Mouse (Mus musculus): ENCODE data around the gene Rfx3. TPM values are rescaled to one million over a fixed set of nuclear protein-coding genes. Genes with fewer than 3 reads are reported as not detected.

Gene Rfx3
- total RNA-seq (2021): 10 to 100 TPM; 90.7 to 98.5 TPM
- long read RNA-seq, experiment 1, partial matches to known transcripts: 0 of 16 reads
- long read RNA-seq, experiment 1, other reads (novel, unspliced or antisense): 16 of 16 reads
- long read RNA-seq, experiment 2, partial matches to known transcripts: 0 of 12 reads
- long read RNA-seq, experiment 2, other reads (novel, unspliced or antisense): 12 of 12 reads

GRCm38 (mm10) chr19:28010471-28011395 is at the start of gene Rfx3:
TSS of gene Rfx3 (minus strand) at chr19:28011166.
- DNase-seq (ENCODE audit: low spot score in 2 of 2): peak; percentile 50 to 54

DNA sequence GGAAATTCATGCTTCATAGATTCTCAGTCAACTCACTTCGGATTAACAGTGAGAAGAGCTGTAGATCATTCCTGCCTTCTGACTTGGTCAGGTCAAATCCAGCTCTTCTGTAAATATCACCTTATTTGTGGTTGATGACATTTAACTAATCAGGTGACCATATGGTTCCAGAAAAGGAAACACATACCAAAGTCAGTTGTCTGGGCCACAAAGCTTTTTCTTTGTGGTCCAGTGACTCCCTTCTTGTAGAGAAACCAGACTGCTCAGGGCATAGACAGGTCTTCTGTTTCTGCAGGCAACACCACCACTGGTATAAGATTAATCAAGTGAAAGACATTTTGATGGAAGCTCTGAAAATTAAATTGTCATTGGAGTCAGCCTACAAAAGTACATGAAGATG is 41.1 kb upstream of the Rfx3 start:
- no peak for DNase-seq (ENCODE audit: low spot score in 2 of 2)

DNA sequence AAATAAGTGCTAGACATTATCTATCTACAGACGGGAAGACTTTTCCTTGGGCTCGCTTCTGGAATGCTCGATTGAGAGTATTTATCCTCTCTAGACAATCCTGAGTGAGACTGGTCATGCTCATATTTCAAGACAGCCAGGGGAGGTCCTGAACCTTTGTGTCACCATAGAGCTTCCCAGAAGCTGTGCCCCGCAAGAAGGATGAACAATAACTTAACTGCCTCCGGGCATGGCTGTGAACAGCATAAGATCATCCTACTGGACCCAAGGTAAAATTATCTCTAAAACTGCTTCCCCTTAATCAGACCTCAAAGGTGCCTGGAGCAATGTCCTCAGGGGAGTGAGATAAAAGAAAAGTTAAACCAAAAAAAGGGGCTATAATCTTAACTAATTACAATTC is 40.6 kb upstream of the Rfx3 start:
- DNase-seq (ENCODE audit: low spot score in 2 of 2): no peak

- no peak for DNase-seq (ENCODE audit: low spot score in 2 of 2)
Measured at GRCm38 (mm10) chr19:28049280-28049679, 38.3 kb upstream of the Rfx3 start.

- DNase-seq (ENCODE audit: low spot score in 2 of 2): no peak
Measured at GRCm38 (mm10) chr19:28046806-28047205, 35.8 kb upstream of the Rfx3 start.

DNA sequence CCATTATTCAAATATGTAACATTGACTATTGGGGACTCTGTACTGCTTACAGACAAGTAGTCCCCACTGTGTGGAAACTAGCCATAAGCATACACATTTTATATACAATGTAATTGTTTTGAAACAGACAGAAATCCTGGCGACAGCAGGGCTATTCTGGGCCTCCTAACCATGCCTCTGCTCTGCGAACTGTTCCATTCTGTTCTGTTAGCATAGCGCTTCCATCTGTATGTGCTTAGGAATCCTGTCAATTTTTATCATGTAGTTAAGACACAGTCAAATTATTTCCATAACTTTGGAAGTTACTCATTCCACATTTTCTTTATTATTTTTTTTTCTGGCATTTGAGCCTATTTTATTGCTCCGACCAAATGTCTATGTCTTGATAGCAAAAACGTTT is 34.0 kb upstream of the Rfx3 start:
- DNase-seq (ENCODE audit: low spot score in 2 of 2): peak in 1 of 2 experiments; percentile 63

- peak; percentile 60 to 88 for DNase-seq (ENCODE audit: low spot score in 2 of 2)
Measured at GRCm38 (mm10) chr19:28011718-28012499, 943 bp upstream of the Rfx3 start.

- peak; percentile 97 to 98 for DNase-seq (ENCODE audit: low spot score in 2 of 2)
Measured at GRCm38 (mm10) chr19:28011396-28011717, 391 bp upstream of the Rfx3 start.

GRCm38 (mm10) chr19:28009587-28010281 is 1.2 kb downstream of the Rfx3 start:
- DNase-seq (ENCODE audit: low spot score in 2 of 2): peak; percentile 40 to 60

DNA sequence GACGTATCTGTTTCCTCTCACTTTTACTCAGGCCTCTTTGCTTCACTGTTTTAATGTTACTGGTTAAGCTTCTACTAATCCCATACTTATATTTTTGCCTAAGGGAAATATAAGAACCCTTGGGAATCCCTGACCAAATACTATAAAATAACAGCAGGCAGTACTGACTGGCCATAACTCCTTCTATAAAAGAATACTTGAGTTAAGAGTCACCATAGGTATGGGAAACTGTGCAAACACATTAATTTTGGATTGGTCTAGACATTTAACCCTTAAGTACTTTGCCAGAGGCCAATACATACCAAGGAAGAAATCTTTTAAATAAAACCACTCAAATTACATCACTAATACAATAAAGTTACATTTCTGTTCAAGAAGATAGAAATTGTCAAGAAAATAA is 6.8 kb downstream of the Rfx3 start:
- no peak for DNase-seq (ENCODE audit: low spot score in 2 of 2)

DNA sequence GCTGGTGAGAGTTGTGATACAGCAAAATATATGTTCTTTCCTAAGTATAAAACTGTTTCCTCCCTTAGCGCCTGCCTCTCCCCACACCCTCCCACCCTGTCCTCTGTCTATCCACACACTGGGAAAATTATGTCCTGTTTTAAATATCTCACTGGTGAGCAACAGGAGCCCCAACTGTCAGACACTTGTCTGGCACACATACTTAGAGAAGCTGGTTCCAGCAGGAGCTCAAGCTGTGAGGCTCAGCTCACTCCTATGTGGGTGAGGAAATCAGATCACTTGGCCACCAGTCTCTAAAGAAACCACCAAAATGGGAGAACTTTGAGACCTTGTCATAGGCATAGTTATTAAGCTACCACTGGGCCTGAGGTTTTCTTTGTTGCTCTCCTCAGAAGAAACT is 7.5 kb downstream of the Rfx3 start:
- no peak for DNase-seq (ENCODE audit: low spot score in 2 of 2)

DNA sequence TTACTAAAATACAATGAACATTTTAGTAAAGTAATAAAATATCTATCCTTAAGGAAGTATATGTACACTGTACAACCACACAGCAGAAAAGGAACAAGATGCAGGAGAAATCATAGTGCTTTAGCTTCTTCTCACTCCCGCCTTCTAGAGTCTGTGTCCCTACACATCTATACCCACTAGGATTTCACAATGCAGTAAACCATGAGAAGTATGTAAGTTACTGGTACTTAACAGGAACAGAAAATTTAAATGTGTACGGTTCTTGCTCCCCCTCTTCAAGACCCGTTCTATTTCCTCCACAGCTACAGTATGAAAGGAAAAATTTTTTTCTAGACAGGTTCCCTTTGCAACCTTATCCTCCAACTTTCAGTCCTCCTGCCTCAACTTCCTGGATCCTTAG is 8.3 kb downstream of the Rfx3 start:
- no peak for DNase-seq (ENCODE audit: low spot score in 2 of 2)

- no peak for DNase-seq (ENCODE audit: low spot score in 2 of 2)
Measured at GRCm38 (mm10) chr19:27992800-27993199, 18.2 kb downstream of the Rfx3 start.

GRCm38 (mm10) chr19:27988746-27989145 is 22.2 kb downstream of the Rfx3 start:
- DNase-seq (ENCODE audit: low spot score in 2 of 2): peak in 1 of 2 experiments; percentile 39

- no peak for DNase-seq (ENCODE audit: low spot score in 2 of 2)
Measured at GRCm38 (mm10) chr19:27967590-27967989, 43.4 kb downstream of the Rfx3 start.

GRCm38 (mm10) chr19:27961271-27961670 is 49.7 kb downstream of the Rfx3 start:
- DNase-seq (ENCODE audit: low spot score in 2 of 2): no peak

DNA sequence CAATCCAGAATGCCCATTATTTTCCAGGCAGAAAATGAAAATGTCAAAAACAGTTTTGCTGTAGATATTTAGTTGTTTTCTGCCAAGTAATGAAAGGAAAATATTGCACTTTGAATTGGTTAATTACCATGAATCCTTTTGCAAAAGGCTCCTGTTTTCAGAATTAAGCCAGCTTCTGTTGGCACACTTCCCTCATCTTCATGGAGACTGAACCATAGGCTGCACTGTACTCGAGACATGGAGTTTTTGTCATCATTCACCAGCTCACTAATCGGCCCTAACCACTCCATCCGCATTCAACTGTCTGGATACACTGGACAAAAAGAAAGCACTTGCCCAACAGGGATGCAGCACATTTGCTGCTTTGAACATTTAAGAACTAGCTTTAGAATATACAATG is 75.5 kb downstream of the Rfx3 start:
- peak in 1 of 2 experiments; percentile 39 for DNase-seq (ENCODE audit: low spot score in 2 of 2)

DNA sequence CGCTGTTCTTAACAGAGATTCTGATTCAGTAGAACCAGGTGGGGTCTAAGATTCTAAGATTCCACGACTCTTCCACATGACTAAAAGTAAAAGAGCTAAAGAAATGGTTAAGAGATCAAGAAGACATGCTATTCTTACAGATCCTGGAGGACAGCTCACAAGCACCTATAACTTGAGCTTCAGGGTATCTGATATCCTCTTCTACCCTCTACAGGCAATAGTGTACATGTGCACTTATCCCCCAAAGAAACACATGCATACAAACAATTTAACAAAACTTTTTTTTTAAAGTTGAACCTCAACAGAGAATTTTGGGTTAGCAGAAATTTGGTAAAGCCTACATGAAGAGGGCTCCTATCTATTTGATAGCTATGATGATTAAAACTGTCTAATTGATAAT is 79.8 kb downstream of the Rfx3 start:
- no peak for DNase-seq (ENCODE audit: low spot score in 2 of 2)

DNA sequence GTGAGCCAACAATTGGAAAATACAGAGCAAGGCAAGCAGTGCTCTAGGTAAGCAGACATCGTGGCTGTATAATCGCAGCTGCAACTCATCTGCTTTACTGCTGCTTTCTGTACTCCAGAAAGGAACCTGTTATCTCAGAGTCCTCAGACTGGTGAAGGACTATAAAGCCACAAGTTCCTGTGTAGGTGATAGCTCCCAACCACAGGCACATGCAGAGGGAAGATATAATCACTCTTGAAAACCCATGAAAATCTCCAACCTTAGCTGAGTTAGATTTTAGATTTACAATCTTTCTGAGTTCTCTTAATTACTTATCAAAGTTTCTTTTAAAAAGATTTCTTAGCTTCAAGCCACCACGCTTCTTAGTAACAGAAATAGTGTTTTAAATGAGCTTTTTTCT is 84.6 kb downstream of the Rfx3 start:
- DNase-seq (ENCODE audit: low spot score in 2 of 2): no peak

GRCm38 (mm10) chr19:27919040-27919439 is 91.9 kb downstream of the Rfx3 start:
- no peak for DNase-seq (ENCODE audit: low spot score in 2 of 2)

DNA sequence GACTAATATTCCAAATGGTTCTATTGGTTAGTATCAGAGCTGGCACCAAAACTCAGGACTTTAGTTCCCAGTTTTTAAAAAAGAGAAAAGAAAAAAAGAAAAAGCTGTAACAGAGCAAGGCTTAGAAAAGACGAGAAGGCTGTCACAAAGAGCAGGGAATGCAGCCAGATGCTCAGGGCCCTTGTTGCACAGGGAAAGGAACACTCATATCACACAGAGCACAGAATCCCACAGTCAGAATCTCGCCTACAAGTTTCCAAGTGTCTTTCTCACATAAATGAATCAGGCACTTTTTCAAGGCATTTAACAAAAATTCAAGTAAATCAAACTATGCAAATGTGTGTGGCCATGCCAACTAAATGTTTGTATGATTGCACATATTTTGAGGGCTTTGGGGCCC is 94.5 kb downstream of the Rfx3 start:
- peak in 1 of 2 experiments; percentile 48 for DNase-seq (ENCODE audit: low spot score in 2 of 2)
